Mouse (Mus musculus): ENCODE results near the gene Mast4. TPM values are rescaled to one million over a fixed set of nuclear protein-coding genes. Genes with fewer than 3 reads are reported as not detected.

Mast4 gene
- total RNA-seq, 2 experiments from 2014 or later: 66.7 to 68.9 TPM

DNA sequence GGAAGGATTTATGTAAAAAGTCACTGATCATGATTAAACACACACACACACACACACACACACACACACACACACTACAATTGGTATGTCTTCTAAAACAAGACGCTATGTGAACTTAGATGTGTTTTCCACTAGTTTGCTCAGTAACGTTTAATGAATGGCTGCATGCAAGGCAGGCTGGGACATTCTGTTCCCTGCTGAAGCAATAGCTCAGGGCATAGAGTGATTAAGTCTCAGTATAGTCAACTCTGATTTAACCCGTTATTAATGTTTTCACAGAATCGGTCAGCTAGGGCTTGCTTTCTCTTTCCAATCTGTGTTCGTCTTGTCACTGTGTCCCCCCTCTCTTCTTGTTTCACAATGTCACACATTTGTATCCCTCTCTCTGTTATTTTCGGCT is 558.8 kb downstream of the Mast4 start:
- Histone ChIP-seq H3K4me3 (no peak overlapping the region), H3K27ac (no peak overlapping the region)
- DNase-seq (ENCODE audit: low spot score in 2 of 2): no peak
- TF ChIP-seq CTCF (conservative IDR thresholded peaks at IDR 0.05): no peak

- H3K4me3 ChIP-seq: no peak overlapping the region
- TF ChIP-seq CTCF (conservative IDR thresholded peaks at IDR 0.05): peak; percentile 32
- DNase-seq (ENCODE audit: low spot score in 2 of 2): no peak
- no peak overlapping the region for H3K27ac ChIP-seq
These were observed 559.5 kb downstream of the Mast4 start for GRCm38 (mm10) chr13:102774786-102775201.

- H3K4me3 ChIP-seq: no peak overlapping the region
- DNase-seq (ENCODE audit: low spot score in 2 of 2): no peak
- TF ChIP-seq CTCF (conservative IDR thresholded peaks at IDR 0.05): no peak
- no peak overlapping the region for H3K27ac ChIP-seq
These were observed 561.1 kb downstream of the Mast4 start for GRCm38 (mm10) chr13:102773169-102773568.

- Histone ChIP-seq H3K27ac (0 out of 2 replicates have a peak overlapping the region, but pooled peaks have one; percentile 18), H3K4me3 (no peak overlapping the region)
- no peak for TF ChIP-seq CTCF (conservative IDR thresholded peaks at IDR 0.05)
- no peak for DNase-seq (ENCODE audit: low spot score in 2 of 2)
These were observed 564.1 kb downstream of the Mast4 start for GRCm38 (mm10) chr13:102770194-102770593.

- H3K27ac ChIP-seq: peak overlapping the region; percentile 54
- H3K4me3 ChIP-seq: no peak overlapping the region
- no peak for TF ChIP-seq CTCF (conservative IDR thresholded peaks at IDR 0.05)
- no peak for DNase-seq (ENCODE audit: low spot score in 2 of 2)
These were observed 565.8 kb downstream of the Mast4 start for GRCm38 (mm10) chr13:102768512-102768911.

DNA sequence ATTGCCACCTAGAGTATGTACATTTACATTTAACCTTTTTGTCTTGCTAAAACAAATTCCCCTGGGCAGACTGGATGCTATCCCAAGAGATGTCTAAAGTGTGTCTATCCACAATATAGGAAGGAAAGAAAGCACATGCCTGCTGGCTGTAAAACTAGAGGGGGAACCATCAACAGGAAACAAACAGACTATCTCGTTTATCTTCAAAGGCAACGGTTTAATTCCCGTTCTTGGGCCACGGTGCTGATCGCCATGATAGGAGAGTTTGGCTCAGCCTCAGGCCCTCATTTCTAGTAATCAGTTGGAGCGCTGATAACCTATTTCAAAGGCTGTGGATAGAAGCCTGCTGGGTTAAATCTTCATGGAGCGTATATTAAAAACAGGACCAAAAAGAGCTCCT is 567.2 kb downstream of the Mast4 start:
- no peak for TF ChIP-seq CTCF (conservative IDR thresholded peaks at IDR 0.05)
- DNase-seq (ENCODE audit: low spot score in 2 of 2): no peak
- Histone ChIP-seq H3K4me3 (no peak overlapping the region), H3K27ac (no peak overlapping the region)

DNA sequence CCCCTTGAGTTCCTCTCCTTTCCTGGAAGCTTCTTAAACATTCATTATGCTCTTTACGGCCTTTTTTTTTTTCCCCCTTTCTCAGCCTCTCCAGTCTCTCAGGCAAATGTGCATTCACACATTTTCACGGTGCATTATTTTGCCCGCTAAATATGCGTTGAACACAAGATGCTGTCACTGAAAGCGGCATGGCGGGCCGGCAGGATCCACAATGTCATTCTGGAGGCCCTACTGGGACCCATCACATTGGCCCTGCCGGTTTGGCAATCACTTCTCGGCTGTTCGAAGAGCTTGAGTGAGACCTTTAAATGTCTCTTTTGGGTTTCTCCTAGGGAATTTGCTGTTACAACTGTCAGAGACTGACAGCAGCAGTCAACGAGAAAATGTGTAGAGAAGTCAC is 569.1 kb downstream of the Mast4 start:
- TF ChIP-seq CTCF (conservative IDR thresholded peaks at IDR 0.05): no peak
- no peak overlapping the region for H3K27ac ChIP-seq
- DNase-seq (ENCODE audit: low spot score in 2 of 2): no peak
- no peak overlapping the region for H3K4me3 ChIP-seq

GRCm38 (mm10) chr13:102764218-102764617 is 570.1 kb downstream of the Mast4 start:
- H3K4me3 ChIP-seq: no peak overlapping the region
- H3K27ac ChIP-seq: peak overlapping the region; percentile 18; the same call in 1 of the 2 replicates
- no peak for DNase-seq (ENCODE audit: low spot score in 2 of 2)
- no peak for TF ChIP-seq CTCF (conservative IDR thresholded peaks at IDR 0.05)

DNA sequence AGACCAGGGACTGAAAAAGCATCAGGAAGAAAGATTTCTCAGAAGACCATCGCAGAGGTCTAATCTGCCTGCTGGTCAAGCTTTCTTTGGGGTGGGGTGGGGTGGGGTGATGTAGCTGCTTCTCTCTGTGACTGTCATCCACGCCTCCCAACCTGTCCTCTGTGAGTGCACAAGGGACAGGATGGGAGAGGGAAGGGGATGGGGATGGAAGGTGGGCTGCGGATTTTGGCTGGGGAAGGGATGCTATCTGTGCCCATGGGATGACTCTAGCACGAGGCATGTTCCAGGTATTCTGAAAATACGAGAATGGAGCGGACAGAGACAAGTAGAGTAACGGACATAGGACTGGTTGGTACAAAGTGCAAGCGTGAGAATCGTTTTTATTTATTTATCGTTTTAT is 572.1 kb downstream of the Mast4 start:
- DNase-seq (ENCODE audit: low spot score in 2 of 2): no peak
- TF ChIP-seq CTCF (conservative IDR thresholded peaks at IDR 0.05): no peak
- H3K4me3 ChIP-seq: no peak overlapping the region
- no peak overlapping the region for H3K27ac ChIP-seq

- no peak overlapping the region for H3K4me3 ChIP-seq
- no peak for TF ChIP-seq CTCF (conservative IDR thresholded peaks at IDR 0.05)
- DNase-seq (ENCODE audit: low spot score in 2 of 2): no peak
- peak overlapping the region; percentile 46; the same call in 1 of the 2 replicates for H3K27ac ChIP-seq
These were observed 572.9 kb downstream of the Mast4 start for GRCm38 (mm10) chr13:102761410-102761809.

DNA sequence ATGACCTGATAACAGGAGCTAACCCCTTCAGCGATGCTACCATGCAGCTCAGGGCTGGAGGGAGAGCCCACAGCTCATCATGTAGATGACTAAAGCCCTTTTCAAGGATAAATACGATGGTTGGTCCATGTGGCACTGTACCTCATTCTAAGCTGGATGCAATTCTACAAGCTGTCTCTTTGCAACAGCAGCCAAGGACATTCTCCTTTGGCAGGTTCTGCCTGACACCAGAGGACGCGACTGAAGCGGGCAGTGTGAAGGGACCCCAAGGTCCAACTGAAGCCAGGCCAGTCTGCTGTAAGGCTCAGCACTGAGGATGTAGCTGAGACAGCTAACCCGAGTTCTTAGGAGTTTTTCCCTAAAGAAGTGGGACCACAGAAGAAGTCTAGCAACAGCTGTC is 576.3 kb downstream of the Mast4 start:
- no peak for DNase-seq (ENCODE audit: low spot score in 2 of 2)
- no peak for TF ChIP-seq CTCF (conservative IDR thresholded peaks at IDR 0.05)
- H3K4me3 ChIP-seq: no peak overlapping the region
- no peak overlapping the region for H3K27ac ChIP-seq

- H3K4me3 ChIP-seq: no peak overlapping the region
- no peak overlapping the region for H3K27ac ChIP-seq
- no peak for DNase-seq (ENCODE audit: low spot score in 2 of 2)
- TF ChIP-seq CTCF (conservative IDR thresholded peaks at IDR 0.05): no peak
These were observed 578.2 kb downstream of the Mast4 start for GRCm38 (mm10) chr13:102756071-102756470.

- H3K27ac ChIP-seq: no peak overlapping the region
- no peak for DNase-seq (ENCODE audit: low spot score in 2 of 2)
- H3K4me3 ChIP-seq: no peak overlapping the region
- TF ChIP-seq CTCF (conservative IDR thresholded peaks at IDR 0.05): no peak
These were observed 579.2 kb downstream of the Mast4 start for GRCm38 (mm10) chr13:102755124-102755523.

- Histone ChIP-seq H3K27ac (no peak overlapping the region), H3K4me3 (no peak overlapping the region)
- TF ChIP-seq CTCF (conservative IDR thresholded peaks at IDR 0.05): no peak
- DNase-seq (ENCODE audit: low spot score in 2 of 2): no peak
These were observed 580.4 kb downstream of the Mast4 start for GRCm38 (mm10) chr13:102753714-102754556.

Data from layer of hippocampus, adult 2 months (tissue).